Mouse (Mus musculus): ENCODE results near the gene Sap30bp. TPM values are rescaled to one million over a fixed set of nuclear protein-coding genes. Genes with fewer than 3 reads are reported as not detected.

Sap30bp gene
- total RNA-seq (2015) (19.1 and 24.5 TPM in 2 replicates), total RNA-seq (2017) (155 and 199 TPM in 2 replicates)

GRCm38 (mm10) chr11:115933108-115933746 lies at the start of gene Sap30bp, which contains the start of gene Recql5:
TSS of gene Sap30bp (plus strand) at chr11:115933282.
TSS of gene Recql5 (minus strand) at chr11:115933477.
- peak; percentile 99 for ATAC-seq (replicated peaks; ENCODE audit: poor library complexity)

GRCm38 (mm10) chr11:115884361-115884760 lies 48.7 kb upstream of the Sap30bp start:
- no peak for ATAC-seq (replicated peaks; ENCODE audit: poor library complexity)

GRCm38 (mm10) chr11:115885281-115885680 lies 47.8 kb upstream of the Sap30bp start:
- ATAC-seq (replicated peaks; ENCODE audit: poor library complexity), result no peak

- ATAC-seq (replicated peaks; ENCODE audit: poor library complexity), result no peak
These were observed 46.6 kb upstream of the Sap30bp start for GRCm38 (mm10) chr11:115886446-115886845.

GRCm38 (mm10) chr11:115888020-115888419 lies 45.1 kb upstream of the Sap30bp start:
- ATAC-seq (replicated peaks; ENCODE audit: poor library complexity), result no peak

- ATAC-seq (replicated peaks; ENCODE audit: poor library complexity), result no peak
These were observed 43.9 kb upstream of the Sap30bp start for GRCm38 (mm10) chr11:115889159-115889558.

- no peak for ATAC-seq (replicated peaks; ENCODE audit: poor library complexity)
These were observed 40.9 kb upstream of the Sap30bp start for GRCm38 (mm10) chr11:115892213-115892612.

GRCm38 (mm10) chr11:115893071-115893470 lies 40.0 kb upstream of the Sap30bp start:
- no peak for ATAC-seq (replicated peaks; ENCODE audit: poor library complexity)

GRCm38 (mm10) chr11:115894755-115895520 lies 38.1 kb upstream of the Sap30bp start:
- peak; percentile 66 for ATAC-seq (replicated peaks; ENCODE audit: poor library complexity)

GRCm38 (mm10) chr11:115898446-115898845 lies 34.6 kb upstream of the Sap30bp start:
- peak; percentile 5 for ATAC-seq (replicated peaks; ENCODE audit: poor library complexity)

- ATAC-seq (replicated peaks; ENCODE audit: poor library complexity), result peak; percentile 21; the same call in 1 of the 2 replicates
These were observed 34.2 kb upstream of the Sap30bp start for GRCm38 (mm10) chr11:115898886-115899285.

- peak; percentile 49 for ATAC-seq (replicated peaks; ENCODE audit: poor library complexity)
These were observed 33.4 kb upstream of the Sap30bp start, which contains the start of gene Smim5 for GRCm38 (mm10) chr11:115899486-115900266. TSS of gene Smim5 (plus strand) at chr11:115899966.

- no peak for ATAC-seq (replicated peaks; ENCODE audit: poor library complexity)
These were observed 32.3 kb upstream of the Sap30bp start for GRCm38 (mm10) chr11:115900561-115901337.

GRCm38 (mm10) chr11:115901338-115902161 lies 31.5 kb upstream of the Sap30bp start:
- ATAC-seq (replicated peaks; ENCODE audit: poor library complexity), result peak; percentile 41

GRCm38 (mm10) chr11:115902177-115902576 lies 30.9 kb upstream of the Sap30bp start:
- ATAC-seq (replicated peaks; ENCODE audit: poor library complexity), result no peak

GRCm38 (mm10) chr11:115902831-115903230 lies 30.3 kb upstream of the Sap30bp start:
- ATAC-seq (replicated peaks; ENCODE audit: poor library complexity), result peak; percentile 21

- ATAC-seq (replicated peaks; ENCODE audit: poor library complexity), result peak; percentile 37
These were observed 29.5 kb upstream of the Sap30bp start for GRCm38 (mm10) chr11:115903384-115904230.

- ATAC-seq (replicated peaks; ENCODE audit: poor library complexity), result no peak
These were observed 28.7 kb upstream of the Sap30bp start for GRCm38 (mm10) chr11:115904231-115904955.

Data from megakaryocyte progenitor cell, adult 5-6 weeks (primary cell).